Mouse (Mus musculus): Measurements from ENCODE around the gene Elp4. TPM values are rescaled to one million over a fixed set of nuclear protein-coding genes. Genes with fewer than 3 reads are reported as not detected.

Gene Elp4
- polyA plus RNA-seq, 2 experiments from 2014 or later, result 10.6 to 11.1 TPM

Other genes with a start within 250 kb of the Elp4 start
- gene Pax6, start 235.7 kb downstream of the Elp4 start, polyA plus RNA-seq (2017; shearing (Covaris generic)), result 1 to 10 TPM in 1 of 2 experiments, not detected in 1; 1.3 TPM
- 10 to 100 TPM; 45.6 to 64.7 TPM for gene Immp1l, start 74 bp upstream of the Elp4 start, polyA plus RNA-seq (2017; shearing (Covaris generic))
- gene Dnajc24, start 99.0 kb upstream of the Elp4 start, polyA plus RNA-seq (2017; shearing (Covaris generic)), result 10 to 100 TPM; 22.9 to 31.7 TPM

Data from CD4-positive, CD25-positive, alpha-beta regulatory T cell, adult 4 months (primary cell).